Mouse (Mus musculus): Measurements from ENCODE around the gene Ablim2.

DNA sequence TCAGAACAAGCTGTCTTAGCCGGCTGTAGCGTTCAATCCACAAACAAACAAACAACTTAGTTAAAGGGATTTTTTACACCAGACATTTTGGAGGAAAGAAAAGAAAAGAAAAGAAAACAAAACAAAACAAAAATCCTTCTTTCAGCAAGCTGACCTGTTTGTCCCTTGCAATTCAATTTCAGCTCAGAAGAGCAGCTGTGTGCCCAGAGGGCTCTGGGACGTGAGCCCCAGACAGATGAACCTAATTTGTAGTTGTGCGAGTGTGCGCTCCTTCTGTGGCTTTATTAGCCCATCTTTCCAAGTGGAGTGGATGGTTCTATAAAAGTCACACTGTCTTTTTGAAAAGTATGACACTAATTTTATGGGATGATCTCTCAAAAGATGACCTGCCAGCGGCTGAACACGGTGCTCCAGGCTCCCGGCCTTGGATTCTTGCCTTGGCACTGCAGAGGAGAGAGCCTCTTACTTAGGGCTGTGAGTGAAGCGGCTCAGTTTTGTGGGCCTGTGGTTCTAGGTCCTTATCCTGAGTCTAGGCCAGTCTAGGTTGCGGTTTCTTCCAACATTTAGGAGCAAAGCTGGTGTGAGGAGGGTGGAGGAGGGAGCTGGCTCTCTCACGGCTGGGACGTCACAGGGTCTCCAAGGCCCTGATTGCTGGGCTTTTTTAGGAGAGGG is 158.1 kb downstream of the Ablim2 start:
- TF ChIP-seq CTCF (IDR thresholded peaks at IDR 0.05; ENCODE audit: low read depth, low read length), result no peak
- no peak for TF ChIP-seq POLR2A (IDR thresholded peaks at IDR 0.05; ENCODE audit: borderline replicate concordance, low read depth, low read length)
